Mouse (Mus musculus): ENCODE data around the gene Polr1c. TPM values are rescaled to one million over a fixed set of nuclear protein-coding genes. Genes with fewer than 3 reads are reported as not detected.

The Polr1c gene
- 10 to 100 TPM; 18.5 to 21.8 TPM for total RNA-seq (2021)
- long read RNA-seq, experiment 1, transcript Polr1c-201 (9 exons, 1,314 nt): major isoform, 15 of 20 reads
- long read RNA-seq, experiment 1, partial matches to known transcripts: 2 of 20 reads
- long read RNA-seq, experiment 1, other reads (novel, unspliced or antisense): 3 of 20 reads
- long read RNA-seq, experiment 2, partial matches to known transcripts: 0 of 5 reads
- long read RNA-seq, experiment 2, other reads (novel, unspliced or antisense): 1 of 5 reads

- DNase-seq: peak; percentile 94
Observed at GRCm38 (mm10) chr17:46247512-46248188, at the start of gene Polr1c, which contains the start of gene Yipf3. Gene Polr1c (minus strand): TSS chr17:46248054. Gene Yipf3 (plus strand): TSS chr17:46248080.

- DNase-seq: no peak
Observed at GRCm38 (mm10) chr17:46297028-46297363, 49.1 kb upstream of the Polr1c start.

- no peak for DNase-seq
Observed at GRCm38 (mm10) chr17:46296601-46297000, 48.7 kb upstream of the Polr1c start.

- peak; percentile 76 for DNase-seq
Observed at GRCm38 (mm10) chr17:46287678-46288095, 39.8 kb upstream of the Polr1c start.

GRCm38 (mm10) chr17:46285407-46285806, 37.6 kb upstream of the Polr1c start:
- no peak for DNase-seq

- DNase-seq: no peak
Observed at GRCm38 (mm10) chr17:46284653-46285052, 36.8 kb upstream of the Polr1c start.

GRCm38 (mm10) chr17:46283911-46284310, 36.1 kb upstream of the Polr1c start:
- DNase-seq: no peak

GRCm38 (mm10) chr17:46283140-46283539, 35.3 kb upstream of the Polr1c start:
- DNase-seq: no peak

- DNase-seq: peak; percentile 89
Observed at GRCm38 (mm10) chr17:46282483-46283123, 34.7 kb upstream of the Polr1c start, which contains the start of gene Tjap1. Gene Tjap1 (minus strand): TSS chr17:46283026.

- DNase-seq: no peak
Observed at GRCm38 (mm10) chr17:46278011-46278765, 30.3 kb upstream of the Polr1c start.

- no peak for DNase-seq
Observed at GRCm38 (mm10) chr17:46277586-46277985, 29.7 kb upstream of the Polr1c start.

GRCm38 (mm10) chr17:46275506-46275905, 27.7 kb upstream of the Polr1c start:
- no peak for DNase-seq

- no peak for DNase-seq
Observed at GRCm38 (mm10) chr17:46275034-46275433, 27.2 kb upstream of the Polr1c start.

GRCm38 (mm10) chr17:46274465-46274864, 26.6 kb upstream of the Polr1c start:
- no peak for DNase-seq

- no peak for DNase-seq
Observed at GRCm38 (mm10) chr17:46273803-46274236, 26.0 kb upstream of the Polr1c start.

GRCm38 (mm10) chr17:46272675-46273074, 24.8 kb upstream of the Polr1c start:
- DNase-seq: no peak

GRCm38 (mm10) chr17:46272058-46272457, 24.2 kb upstream of the Polr1c start:
- DNase-seq: no peak

GRCm38 (mm10) chr17:46269771-46270534, 22.1 kb upstream of the Polr1c start:
- DNase-seq: peak; percentile 61

- no peak for DNase-seq
Observed at GRCm38 (mm10) chr17:46268026-46268720, 20.3 kb upstream of the Polr1c start.

- no peak for DNase-seq
Observed at GRCm38 (mm10) chr17:46267511-46267910, 19.7 kb upstream of the Polr1c start.

- DNase-seq: no peak
Observed at GRCm38 (mm10) chr17:46266986-46267385, 19.1 kb upstream of the Polr1c start.

Measured in gastrocnemius, postnatal 10 days (tissue).